Mouse (Mus musculus) embryo, embryonic 11.5 days (tissue): ENCODE measurements around the gene Satb2.

Source experiments
- DNase-seq: peaks from one replicate; pipeline ENCODE4 v3.0.0-alpha.2; 2012; ENCODE audit warnings: low read depth, low spot score

Gene Satb2

GRCm38 (mm10) chr1:56928731-56929130 is 49.7 kb downstream of the Satb2 start:
- DNase-seq: no peak

- DNase-seq: no peak
These were observed 58.0 kb downstream of the Satb2 start for GRCm38 (mm10) chr1:56920472-56920871.

GRCm38 (mm10) chr1:56914279-56914678 is 64.2 kb downstream of the Satb2 start:
- no peak for DNase-seq

- DNase-seq: no peak
These were observed 77.7 kb downstream of the Satb2 start for GRCm38 (mm10) chr1:56900706-56901287.

GRCm38 (mm10) chr1:56900187-56900586 is 78.3 kb downstream of the Satb2 start:
- no peak for DNase-seq

- DNase-seq: peak; percentile 1
These were observed 79.6 kb downstream of the Satb2 start for GRCm38 (mm10) chr1:56898606-56899396.

DNA sequence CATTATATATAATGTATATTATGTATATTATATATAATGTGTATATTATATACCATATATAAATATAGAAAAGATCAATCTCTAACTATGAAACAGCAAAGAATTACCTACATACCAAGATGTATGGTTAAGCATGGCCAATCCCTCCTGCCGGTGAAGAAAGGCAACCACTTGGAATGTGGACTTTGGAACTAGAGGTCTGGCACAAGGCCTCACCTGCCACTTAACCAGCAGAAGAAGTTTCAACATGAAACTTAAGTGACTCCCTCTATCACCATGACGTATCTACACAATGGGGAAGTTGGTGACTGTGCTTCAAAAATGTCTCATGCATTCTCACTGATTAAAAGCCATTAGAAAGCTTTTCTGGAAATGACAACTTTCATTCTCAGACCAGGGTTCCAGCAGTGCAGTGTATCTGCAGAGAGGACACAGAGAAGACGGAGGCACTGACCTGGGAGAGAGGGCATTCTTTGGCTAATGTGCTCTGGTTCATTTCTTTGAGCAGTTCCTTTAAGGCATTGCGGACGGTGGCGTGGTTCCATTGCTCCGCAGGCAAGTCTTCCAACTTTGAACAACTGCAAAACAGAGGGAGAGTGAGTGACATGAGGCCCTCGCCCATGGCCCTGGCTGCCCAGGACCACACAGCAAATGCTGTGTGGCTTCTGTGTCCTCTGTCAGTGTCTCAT is 80.8 kb downstream of the Satb2 start:
- no peak for DNase-seq

- DNase-seq: no peak
These were observed 81.8 kb downstream of the Satb2 start for GRCm38 (mm10) chr1:56896670-56897069.

DNA sequence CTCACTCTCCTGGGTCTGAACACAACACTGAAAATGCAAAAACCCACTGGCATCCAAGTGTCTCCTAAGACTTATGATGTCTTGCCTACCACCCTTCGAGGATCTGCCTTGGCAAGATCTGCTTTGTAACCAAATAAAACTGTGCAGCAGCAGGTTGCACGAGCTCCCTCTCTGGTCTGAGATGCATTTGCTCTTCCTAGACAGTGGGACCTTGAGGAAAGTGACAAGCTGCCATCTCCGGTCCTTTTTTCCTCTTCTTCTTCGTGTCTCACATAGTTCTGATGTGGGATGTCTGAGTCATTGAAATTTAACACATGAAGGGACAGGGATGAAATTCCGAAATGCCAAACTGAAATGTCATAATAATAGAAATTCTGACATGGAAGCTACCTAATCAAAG is 85.7 kb downstream of the Satb2 start:
- no peak for DNase-seq

DNA sequence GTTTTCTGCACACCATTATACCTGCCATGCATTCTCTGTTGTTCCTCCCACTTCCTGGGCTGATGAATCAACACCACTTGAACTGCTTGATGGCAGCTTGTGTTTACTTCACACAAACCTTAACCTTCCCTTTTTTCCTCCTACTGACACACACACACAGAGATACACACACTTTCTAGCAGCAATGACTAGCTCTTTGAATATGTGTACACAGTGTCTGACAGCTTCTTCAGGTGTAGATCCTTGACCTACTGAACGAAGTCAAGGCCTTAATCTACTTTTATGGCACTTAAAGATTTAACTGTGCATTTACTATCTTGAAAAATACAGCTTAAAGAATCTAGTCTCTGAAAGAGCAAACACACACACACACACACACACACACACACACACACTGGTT is 89.5 kb downstream of the Satb2 start:
- no peak for DNase-seq

- DNase-seq: no peak
These were observed 90.9 kb downstream of the Satb2 start for GRCm38 (mm10) chr1:56887524-56887923.

- no peak for DNase-seq
These were observed 107.0 kb downstream of the Satb2 start for GRCm38 (mm10) chr1:56871485-56871884.

- no peak for DNase-seq
These were observed 113.2 kb downstream of the Satb2 start for GRCm38 (mm10) chr1:56865246-56865645.

GRCm38 (mm10) chr1:56862799-56863198 is 115.7 kb downstream of the Satb2 start:
- DNase-seq: no peak

- no peak for DNase-seq
These were observed 121.2 kb downstream of the Satb2 start for GRCm38 (mm10) chr1:56857202-56857601.

GRCm38 (mm10) chr1:56850446-56850845 is 128.0 kb downstream of the Satb2 start:
- DNase-seq: no peak

DNA sequence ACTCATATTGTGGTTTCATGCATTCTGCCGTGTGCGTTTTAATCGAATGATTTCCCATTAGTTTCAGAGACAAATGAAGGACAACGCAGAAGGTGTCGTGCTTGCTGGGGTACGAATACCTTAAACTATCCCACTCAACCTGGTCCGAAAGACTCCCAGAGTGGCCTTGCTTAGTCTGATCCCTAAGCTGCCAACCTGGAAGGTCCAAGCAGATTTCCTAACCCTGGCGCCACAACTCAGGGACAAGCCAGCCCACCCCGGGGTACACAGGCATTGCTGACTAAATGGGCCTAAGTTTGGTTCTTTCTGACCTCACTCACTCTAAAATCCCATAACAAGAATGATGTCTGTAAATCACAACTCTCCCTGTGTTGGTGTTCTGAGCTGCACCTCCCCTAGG is 132.1 kb downstream of the Satb2 start:
- DNase-seq: no peak

- DNase-seq: no peak
These were observed 132.8 kb downstream of the Satb2 start for GRCm38 (mm10) chr1:56845523-56846118.

DNA sequence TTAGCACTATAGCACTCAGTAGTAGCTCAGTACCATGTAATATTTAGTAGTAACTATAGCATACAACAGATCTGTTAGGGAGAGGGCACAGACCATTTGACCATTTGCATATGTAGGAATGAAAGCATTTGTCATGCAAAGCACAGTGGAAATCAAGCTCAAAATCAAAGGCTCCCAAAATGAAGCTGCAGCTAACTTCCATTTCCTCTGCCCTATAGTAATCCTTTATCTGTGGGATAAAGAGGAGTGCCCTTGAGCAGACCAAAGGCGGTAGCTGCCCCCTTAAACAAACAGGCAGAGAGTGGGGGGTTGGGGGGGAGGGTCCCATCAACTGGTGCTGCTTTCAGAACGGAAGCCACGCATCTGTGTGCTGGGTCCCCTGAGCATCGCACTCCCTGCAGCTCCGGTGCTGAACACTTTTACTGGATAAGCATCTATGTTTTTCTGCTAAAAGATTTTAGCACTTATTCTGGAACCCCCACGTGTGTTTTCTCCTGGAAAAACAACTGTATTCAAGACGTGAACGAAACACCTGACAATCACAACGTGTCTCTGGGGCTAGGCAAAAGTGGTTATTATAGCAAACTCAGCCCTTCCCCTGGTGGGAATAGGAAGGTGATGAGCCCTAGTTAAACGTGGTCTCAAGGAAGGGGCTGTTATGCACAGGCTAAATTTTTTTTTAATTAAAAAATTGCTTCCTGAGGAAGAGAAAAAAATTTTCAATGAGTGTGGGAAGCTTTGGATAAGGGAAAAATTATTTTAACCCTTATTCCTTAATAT is 133.7 kb downstream of the Satb2 start:
- no peak for DNase-seq

DNA sequence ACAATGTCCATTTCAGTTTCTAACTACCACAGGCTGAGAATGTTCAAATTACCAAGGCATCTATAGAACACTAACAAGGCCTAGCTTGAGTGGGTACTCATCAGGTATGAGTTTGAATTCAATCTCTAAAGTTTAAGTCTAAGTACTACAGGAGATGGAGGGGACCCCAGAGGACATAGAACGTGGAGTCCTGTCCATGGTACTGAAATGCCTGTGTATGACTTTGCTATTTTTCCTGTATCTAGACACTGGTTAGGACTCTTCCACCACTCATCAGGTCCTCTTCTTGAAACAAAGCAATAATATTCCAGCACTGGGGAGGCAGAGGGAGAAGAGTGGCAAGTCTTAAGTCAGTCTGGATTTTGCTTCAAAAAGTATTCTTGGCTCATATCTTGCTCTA is 139.5 kb downstream of the Satb2 start:
- peak; percentile 35 for DNase-seq
